ENCODE assay signal across 17 mouse cellular contexts in the genomic region with DNA sequence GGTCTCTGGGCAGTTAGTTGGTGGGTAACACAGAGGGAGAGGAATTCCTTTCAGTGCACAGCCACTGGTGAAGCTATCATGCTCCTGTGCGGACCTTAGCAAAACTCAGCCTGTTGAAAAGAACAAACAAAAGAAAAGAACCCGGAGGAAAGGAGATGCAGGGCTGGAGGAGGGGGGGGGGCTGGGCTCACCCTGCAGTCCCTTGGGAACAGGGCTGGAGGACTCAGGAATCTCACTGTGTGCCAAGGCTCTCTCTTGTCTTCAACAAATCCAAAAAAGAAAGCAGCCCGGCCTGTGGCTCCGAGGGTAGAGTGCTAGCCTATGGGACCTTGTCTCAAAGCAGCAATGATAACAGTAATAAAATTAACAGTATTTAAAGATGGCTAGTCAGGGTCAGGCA. TPM values are rescaled to one million over a fixed set of nuclear protein-coding genes. Genes with fewer than 3 reads are reported as not detected.
DNase-seq lines count a peak whose midpoint lies in the region; ATAC-seq lines count a peak whose summit lies in the region.
"Had no signal": no experiment of that assay in that cellular context is flagged by ENCODE, and none has a peak within 500 bp of the region (broad histone marks: within the 10 kb centered on the region; RNA-seq: fewer than 3 reads in every experiment).

No protein-coding gene starts in this region.

- no peak overlapping the region for H3K4me2 ChIP-seq in heart, embryonic 16.5 days (ENCODE audit: low read depth, low read length)
- no peak overlapping the region for H3K4me2 ChIP-seq in heart, embryonic 12.5 days
- H3K4me2 ChIP-seq in neural tube, embryonic 13.5 days, result no peak overlapping the region
- H3K4me2 ChIP-seq in hindbrain, embryonic 15.5 days, result no peak overlapping the region
- H3K4me2 ChIP-seq: limb, embryonic 15.5 days had no signal

- H3K9me3 ChIP-seq in heart, embryonic 16.5 days (replicated peaks; ENCODE audit: control insufficient read depth, low read length), result no peaks in the 10 kb centered on the region
- 0 out of 2 replicates have a peak, but pooled peaks cover 5% of the 10 kb centered on the region for H3K9me3 ChIP-seq in heart, embryonic 12.5 days (replicated peaks)
- H3K9me3 ChIP-seq in neural tube, embryonic 13.5 days, result no peaks in the 10 kb centered on the region
- H3K9me3 ChIP-seq in hindbrain, embryonic 15.5 days, result no peaks in the 10 kb centered on the region
- H3K9me3 ChIP-seq: G1E; limb, embryonic 15.5 days had no signal

- no peak for ATAC-seq in heart, embryonic 16.5 days (replicated peaks; ENCODE audit: extremely low read depth, insufficient read depth, low FRiP score)
- ATAC-seq in heart, embryonic 12.5 days (ENCODE audit: insufficient number of reproducible peaks, low FRiP score), result no peak
- ATAC-seq in neural tube, embryonic 13.5 days (ENCODE audit: low read depth), result no peak
- ATAC-seq in hindbrain, embryonic 15.5 days (ENCODE audit: low FRiP score, low read depth), result no peak
- ATAC-seq: liver, postnatal 0 days had no signal

- WGBS in heart, embryonic 16.5 days, result 51% methylated on average over 4 of the region's 4 CpGs
- WGBS in heart, embryonic 12.5 days, result 55% methylated on average over 4 of the region's 4 CpGs
- 30% methylated on average over 4 of the region's 4 CpGs for WGBS in neural tube, embryonic 13.5 days
- WGBS in hindbrain, embryonic 15.5 days, result 36% methylated on average over 4 of the region's 4 CpGs

- peaks cover 9% of the 10 kb centered on the region for H3K4me1 ChIP-seq in heart, embryonic 16.5 days (ENCODE audit: control insufficient read depth, insufficient read depth, low read length)
- peaks cover 10% of the 10 kb centered on the region for H3K4me1 ChIP-seq in heart, embryonic 12.5 days (replicated peaks)
- H3K4me1 ChIP-seq in neural tube, embryonic 13.5 days (replicated peaks), result peaks cover 21% of the 10 kb centered on the region
- peaks cover 16% of the 10 kb centered on the region for H3K4me1 ChIP-seq in hindbrain, embryonic 15.5 days (replicated peaks)

- DNase-seq in neural tube, embryonic 10.5 days (ENCODE audit: extremely low spot score, low spot score), result no peak
- no peak for DNase-seq in right cerebral cortex, adult 2 months (ENCODE audit: low spot score in 2 of 2)
- no peak for DNase-seq in lung, postnatal 14 days
- DNase-seq: adrenal gland, postnatal 14 days; cerebellum, postnatal 10 days; heart, adult 11 months; heart, postnatal 10 days; liver, postnatal 0 days had no signal

- no peak overlapping the region for H3K4me3 ChIP-seq in heart, embryonic 16.5 days (ENCODE audit: low read length)
- H3K4me3 ChIP-seq in heart, embryonic 12.5 days, result no peak overlapping the region
- H3K4me3 ChIP-seq in neural tube, embryonic 13.5 days, result no peak overlapping the region
- H3K4me3 ChIP-seq in hindbrain, embryonic 15.5 days, result no peak overlapping the region
- H3K4me3 ChIP-seq: limb, embryonic 15.5 days had no signal

- H3K9ac ChIP-seq in heart, embryonic 16.5 days (ENCODE audit: low read length), result 0 out of 2 replicates have a peak overlapping the region, but pooled peaks have one; percentile 27
- no peak overlapping the region for H3K9ac ChIP-seq in heart, embryonic 12.5 days
- H3K9ac ChIP-seq in neural tube, embryonic 13.5 days, result no peak overlapping the region
- H3K9ac ChIP-seq in hindbrain, embryonic 15.5 days, result no peak overlapping the region
- H3K9ac ChIP-seq: limb, embryonic 15.5 days; liver, postnatal 0 days had no signal

- no peaks in the 10 kb centered on the region for H3K27me3 ChIP-seq in heart, embryonic 16.5 days (ENCODE audit: control insufficient read depth, insufficient read depth, low read length)
- no peaks in the 10 kb centered on the region for H3K27me3 ChIP-seq in heart, embryonic 12.5 days (replicated peaks)
- no peaks in the 10 kb centered on the region for H3K27me3 ChIP-seq in neural tube, embryonic 13.5 days
- no peaks in the 10 kb centered on the region for H3K27me3 ChIP-seq in hindbrain, embryonic 15.5 days
- H3K27me3 ChIP-seq: limb, embryonic 15.5 days had no signal

- no peak overlapping the region for H3K27ac ChIP-seq in heart, embryonic 16.5 days (ENCODE audit: low read length)
- no peak overlapping the region for H3K27ac ChIP-seq in heart, embryonic 12.5 days (ENCODE audit: poor library complexity, severe bottlenecking)
- peak overlapping the region; percentile 69 for H3K27ac ChIP-seq in neural tube, embryonic 13.5 days (replicated peaks)
- peak overlapping the region; percentile 66 for H3K27ac ChIP-seq in hindbrain, embryonic 15.5 days (replicated peaks)
- H3K27ac ChIP-seq: kidney, postnatal 0 days; limb, embryonic 15.5 days; macrophage had no signal

- no peaks in the 10 kb centered on the region for H3K36me3 ChIP-seq in heart, embryonic 16.5 days (ENCODE audit: control insufficient read depth, insufficient read depth)
- H3K36me3 ChIP-seq in heart, embryonic 12.5 days, result no peaks in the 10 kb centered on the region
- no peaks in the 10 kb centered on the region for H3K36me3 ChIP-seq in neural tube, embryonic 13.5 days
- H3K36me3 ChIP-seq in hindbrain, embryonic 15.5 days, result no peaks in the 10 kb centered on the region
- H3K36me3 ChIP-seq: G1E; limb, embryonic 15.5 days had no signal

RNA-seq across cellular contexts. Expression of a gene that starts 3.5 kb away (rescaled TPM):
- 35.5 and 36.7 TPM in 2 replicates for polyA plus RNA-seq in heart, embryonic 16.5 days (2015; fragmentation: Nextera tagmentation; extraction: Ambion mirVana)
- polyA plus RNA-seq in heart, embryonic 12.5 days (2016; fragmentation: Nextera tagmentation; extraction: Ambion mirVana), result 32.1 and 35.6 TPM in 2 replicates
- 102 and 108 TPM in 2 replicates for polyA plus RNA-seq in neural tube, embryonic 13.5 days (2015; fragmentation: Nextera tagmentation; extraction: Ambion mirVana)
- polyA plus RNA-seq in hindbrain, embryonic 15.5 days (2015; fragmentation: Nextera tagmentation; extraction: Ambion mirVana), result 76.5 and 77.8 TPM in 2 replicates

RNA-seq across cellular contexts. Expression of a gene that starts 9.4 kb away (rescaled TPM):
- 252 and 258 TPM in 2 replicates for polyA plus RNA-seq in heart, embryonic 16.5 days (2015; fragmentation: Nextera tagmentation; extraction: Ambion mirVana)
- polyA plus RNA-seq in heart, embryonic 12.5 days (2016; fragmentation: Nextera tagmentation; extraction: Ambion mirVana), result 289 and 301 TPM in 2 replicates
- polyA plus RNA-seq in neural tube, embryonic 13.5 days (2015; fragmentation: Nextera tagmentation; extraction: Ambion mirVana), result 214 and 215 TPM in 2 replicates
- 192 and 193 TPM in 2 replicates for polyA plus RNA-seq in hindbrain, embryonic 15.5 days (2015; fragmentation: Nextera tagmentation; extraction: Ambion mirVana)

RNA-seq across cellular contexts. Expression of a gene that starts 31.4 kb away (rescaled TPM):
- polyA plus RNA-seq in heart, embryonic 16.5 days (2015; fragmentation: Nextera tagmentation; extraction: Ambion mirVana), result 1.2 and 1.6 TPM in 2 replicates
- polyA plus RNA-seq in heart, embryonic 12.5 days (2016; fragmentation: Nextera tagmentation; extraction: Ambion mirVana), result 1.0 and 1.1 TPM in 2 replicates
- not detected in 2 replicates for polyA plus RNA-seq in neural tube, embryonic 13.5 days (2015; fragmentation: Nextera tagmentation; extraction: Ambion mirVana)
- 0.25 and 0.30 TPM in 2 replicates for polyA plus RNA-seq in hindbrain, embryonic 15.5 days (2015; fragmentation: Nextera tagmentation; extraction: Ambion mirVana)

RNA-seq across cellular contexts. Expression of a gene that starts 35.1 kb away (rescaled TPM):
- polyA plus RNA-seq in heart, embryonic 16.5 days (2015; fragmentation: Nextera tagmentation; extraction: Ambion mirVana), result 58.7 and 59.3 TPM in 2 replicates
- polyA plus RNA-seq in heart, embryonic 12.5 days (2016; fragmentation: Nextera tagmentation; extraction: Ambion mirVana), result 183 and 206 TPM in 2 replicates
- polyA plus RNA-seq in neural tube, embryonic 13.5 days (2015; fragmentation: Nextera tagmentation; extraction: Ambion mirVana), result 108 and 112 TPM in 2 replicates
- 98.4 and 105 TPM in 2 replicates for polyA plus RNA-seq in hindbrain, embryonic 15.5 days (2015; fragmentation: Nextera tagmentation; extraction: Ambion mirVana)

RNA-seq across cellular contexts. Expression of a gene that starts 39.6 kb away (rescaled TPM):
- 0.05 TPM in 1 of 2 replicates, not detected in the other for polyA plus RNA-seq in heart, embryonic 16.5 days (2015; fragmentation: Nextera tagmentation; extraction: Ambion mirVana)
- polyA plus RNA-seq in heart, embryonic 12.5 days (2016; fragmentation: Nextera tagmentation; extraction: Ambion mirVana), result 0.04 and 0.06 TPM in 2 replicates
- polyA plus RNA-seq in neural tube, embryonic 13.5 days (2015; fragmentation: Nextera tagmentation; extraction: Ambion mirVana), result 0.08 and 0.17 TPM in 2 replicates
- 0.09 TPM in 2 replicates for polyA plus RNA-seq in hindbrain, embryonic 15.5 days (2015; fragmentation: Nextera tagmentation; extraction: Ambion mirVana)
- polyA plus RNA-seq: G1E; liver, postnatal 0 days; macrophage; urinary bladder, adult 2 months had no signal

Comparison
In these comparisons a context has a peak if more than half of its experiments do, and no peak if none do; other contexts are left out.
1. H3K27ac ChIP-seq: peak in neural tube, embryonic 13.5 days (single experiment) and hindbrain, embryonic 15.5 days (single experiment); none in heart, embryonic 16.5 days (single experiment) and heart, embryonic 12.5 days (single experiment).